Mouse (Mus musculus): ENCODE data around the gene Sema4c.

GRCm38 (mm10) chr1:36575347-36575746 lies 17.2 kb upstream of the Sema4c start:
- TF ChIP-seq ZNF384 (IDR thresholded peaks at IDR 0.05; ENCODE audit: low read depth, low read length) (no peak), CHD2 (IDR thresholded peaks at IDR 0.05; ENCODE audit: low read depth, low read length) (no peak), HCFC1 (IDR thresholded peaks at IDR 0.05; ENCODE audit: borderline replicate concordance, insufficient read depth, low read length) (no peak), ZC3H11A (IDR thresholded peaks at IDR 0.05; ENCODE audit: borderline replicate concordance, low read depth, low read length) (no peak), MAFK (IDR thresholded peaks at IDR 0.05; ENCODE audit: insufficient read depth, low read depth, low read length) (no peak)
